ENCODE assay signal across 11 mouse cellular contexts in genomic region chr13:15545346-15545896, GRCm38 (mm10).
A peak's percentile ranks its signal among the peaks of the same experiment; 100 is the strongest.
DNase-seq lines count a peak whose midpoint lies in the region; ATAC-seq and TF ChIP-seq lines count a peak whose summit lies in the region.
"Had no signal": no experiment of that assay in that cellular context is flagged by ENCODE, and none has a peak within 500 bp of the region (broad histone marks: within the 10 kb centered on the region; RNA-seq: fewer than 3 reads in every experiment).

No protein-coding gene starts in this region.

- H3K4me3 ChIP-seq in lung, postnatal 0 days (ENCODE audit: low read depth, low read length) = no peak overlapping the region
- no peak overlapping the region for H3K4me3 ChIP-seq in lung, adult 2 months (replicated peaks; ENCODE audit: extremely low read depth, low read depth, low read length)
- no peak overlapping the region for H3K4me3 ChIP-seq in forebrain, embryonic 11.5 days (ENCODE audit: low read depth, low read length)
- H3K4me3 ChIP-seq in neural tube, embryonic 13.5 days = no peak overlapping the region
- H3K4me3 ChIP-seq: lung, embryonic 15.5 days had no signal

- H3K9ac ChIP-seq in lung, postnatal 0 days (replicated peaks; ENCODE audit: low read depth) = no peak overlapping the region
- peak overlapping the region; percentile 39 for H3K9ac ChIP-seq in forebrain, embryonic 11.5 days (ENCODE audit: low read length)
- H3K9ac ChIP-seq in neural tube, embryonic 13.5 days = no peak overlapping the region
- H3K9ac ChIP-seq: lung, embryonic 15.5 days had no signal

- TF ChIP-seq POLR2A in lung, adult 2 months (IDR thresholded peaks at IDR 0.05; ENCODE audit: borderline replicate concordance, extremely low read depth, low read depth, low read length) = no peak

- H3K27me3 ChIP-seq in lung, postnatal 0 days (replicated peaks; ENCODE audit: insufficient read depth, low read length) = no peaks in the 10 kb centered on the region
- no peaks in the 10 kb centered on the region for H3K27me3 ChIP-seq in forebrain, embryonic 11.5 days (ENCODE audit: control insufficient read depth, insufficient read depth, low read length)
- no peaks in the 10 kb centered on the region for H3K27me3 ChIP-seq in neural tube, embryonic 13.5 days
- H3K27me3 ChIP-seq: lung, embryonic 15.5 days had no signal

- TF ChIP-seq CTCF in lung, postnatal 0 days (IDR thresholded peaks at IDR 0.05) = no peak
- TF ChIP-seq CTCF in lung, adult 2 months (IDR thresholded peaks at IDR 0.05; ENCODE audit: insufficient read depth, low read length) = no peak

- H3K9me3 ChIP-seq in lung, postnatal 0 days (ENCODE audit: low read length) = no peaks in the 10 kb centered on the region
- H3K9me3 ChIP-seq in forebrain, embryonic 11.5 days (ENCODE audit: control insufficient read depth, low read length) = no peaks in the 10 kb centered on the region
- H3K9me3 ChIP-seq in neural tube, embryonic 13.5 days = no peaks in the 10 kb centered on the region
- H3K9me3 ChIP-seq: lung, embryonic 15.5 days had no signal

- no peaks in the 10 kb centered on the region for H3K36me3 ChIP-seq in lung, postnatal 0 days (ENCODE audit: insufficient read depth, low read length)
- no peaks in the 10 kb centered on the region for H3K36me3 ChIP-seq in forebrain, embryonic 11.5 days (ENCODE audit: control insufficient read depth, insufficient read depth, low read length)
- H3K36me3 ChIP-seq in neural tube, embryonic 13.5 days = no peaks in the 10 kb centered on the region
- H3K36me3 ChIP-seq: lung, embryonic 15.5 days had no signal

- DNase-seq in lung, postnatal 0 days (ENCODE audit: low spot score) = peak; percentile 15
- DNase-seq in lung, adult 2 months = no peak
- no peak for DNase-seq in forebrain, embryonic 11.5 days (ENCODE audit: low spot score)
- DNase-seq in layer of hippocampus, adult 9-10 months (ENCODE audit: low spot score) = peak; percentile 8
- DNase-seq in thymus, postnatal 4 days = no peak
- no peak for DNase-seq in gastrocnemius, postnatal 10 days
- DNase-seq: cerebellum, adult 9-10 months; heart, postnatal 4 days had no signal

- ATAC-seq in lung, postnatal 0 days = no peak
- ATAC-seq in forebrain, embryonic 11.5 days (replicated peaks; ENCODE audit: low FRiP score) = no peak
- ATAC-seq in neural tube, embryonic 13.5 days (ENCODE audit: low read depth) = no peak
- no peak for ATAC-seq in erythroblast, adult 5-6 weeks (replicated peaks; ENCODE audit: low FRiP score, poor library complexity, severe bottlenecking)

- no peak overlapping the region for H3K27ac ChIP-seq in lung, postnatal 0 days (ENCODE audit: low read length)
- peak overlapping the region; percentile 93 for H3K27ac ChIP-seq in forebrain, embryonic 11.5 days (ENCODE audit: low read depth, low read length)
- H3K27ac ChIP-seq in neural tube, embryonic 13.5 days (replicated peaks) = 0 out of 2 replicates have a peak overlapping the region, but pooled peaks have one; percentile 10
- H3K27ac ChIP-seq: lung, embryonic 15.5 days had no signal

- no peak for TF ChIP-seq EP300 in lung, postnatal 0 days (IDR thresholded peaks at IDR 0.05)

- WGBS in lung, postnatal 0 days = 42% methylated on average over 4 of the region's 4 CpGs
- WGBS in lung, adult 2 months = 50% methylated on average over 4 of the region's 4 CpGs
- whole genome bisulfite sequencing in forebrain, embryonic 11.5 days = 37% methylated on average over 4 of the region's 4 CpGs
- WGBS in neural tube, embryonic 13.5 days = 23% methylated on average over 4 of the region's 4 CpGs

- peaks cover 4% of the 10 kb centered on the region; the same call in 1 of the 2 replicates for H3K4me1 ChIP-seq in lung, postnatal 0 days (ENCODE audit: insufficient read depth, low read depth, low read length)
- peaks cover 3% of the 10 kb centered on the region; the same call in 1 of the 2 replicates for H3K4me1 ChIP-seq in lung, adult 2 months (ENCODE audit: control insufficient read depth, insufficient read depth, low read length)
- peaks cover 59% of the 10 kb centered on the region for H3K4me1 ChIP-seq in forebrain, embryonic 11.5 days (replicated peaks; ENCODE audit: control insufficient read depth, insufficient read depth, low read length)
- peaks cover 74% of the 10 kb centered on the region for H3K4me1 ChIP-seq in neural tube, embryonic 13.5 days (replicated peaks)

- H3K4me2 ChIP-seq in lung, postnatal 0 days (replicated peaks; ENCODE audit: low read depth, low read length) = no peak overlapping the region
- peak overlapping the region; percentile 39 for H3K4me2 ChIP-seq in forebrain, embryonic 11.5 days (ENCODE audit: low read depth, low read length, severe bottlenecking)
- no peak overlapping the region for H3K4me2 ChIP-seq in neural tube, embryonic 13.5 days
- H3K4me2 ChIP-seq: lung, embryonic 15.5 days had no signal

Comparison
In these comparisons a context has a peak if more than half of its experiments do, and no peak if none do; other contexts are left out.
1. DNase-seq: peak in lung, postnatal 0 days (single experiment) and layer of hippocampus, adult 9-10 months (single experiment); none in lung, adult 2 months (single experiment), forebrain, embryonic 11.5 days (single experiment), thymus, postnatal 4 days (single experiment) and gastrocnemius, postnatal 10 days (single experiment).